Mouse (Mus musculus): Measurements from ENCODE around the gene Cntrob. TPM values are rescaled to one million over a fixed set of nuclear protein-coding genes. Genes with fewer than 3 reads are reported as not detected.

Gene Cntrob
- 16.2 and 17.3 TPM in 2 replicates for polyA plus RNA-seq (2015; fragmentation: Nextera tagmentation; extraction: Ambion mirVana)

- H3K36me3 ChIP-seq = peaks cover 6% of the 10 kb centered on the region
- peak within 1 kb of the TSS; percentile 84 for H3K27ac ChIP-seq (replicated peaks)
- no peaks in the 10 kb centered on the region for H3K9me3 ChIP-seq
- WGBS = 0% methylated on average over 30 of the region's 30 CpGs
- H3K9ac ChIP-seq = peak within 1 kb of the TSS; percentile 78
- peaks cover 51% of the 10 kb centered on the region for H3K4me1 ChIP-seq (replicated peaks)
- peaks cover 7% of the 10 kb centered on the region; the same call in 1 of the 2 replicates for H3K27me3 ChIP-seq
- peak within 1 kb of the TSS; percentile 56 for H3K4me3 ChIP-seq
- peak within 1 kb of the TSS; percentile 84 for H3K4me2 ChIP-seq
- peak; percentile 96 for ATAC-seq (ENCODE audit: low FRiP score, low read depth)
Observed at GRCm38 (mm10) chr11:69323667-69324111, at the start of gene Cntrob, which contains the start of gene Trappc1. Gene Cntrob (minus strand): TSS chr11:69323775. Gene Trappc1 (plus strand): TSS chr11:69323980.

GRCm38 (mm10) chr11:69372780-69373170 is 49.2 kb upstream of the Cntrob start:
- H3K9me3 ChIP-seq = no peaks in the 10 kb centered on the region
- peak overlapping the region; percentile 75 for H3K27ac ChIP-seq (replicated peaks)
- H3K4me1 ChIP-seq (replicated peaks) = peaks cover 30% of the 10 kb centered on the region
- no peak overlapping the region for H3K9ac ChIP-seq
- WGBS = 64% methylated on average over 3 of the region's 3 CpGs
- no peak for ATAC-seq (ENCODE audit: low FRiP score, low read depth)
- no peak overlapping the region for H3K4me3 ChIP-seq
- H3K4me2 ChIP-seq = no peak overlapping the region; the same call in 1 of the 2 replicates
- H3K27me3 ChIP-seq = no peaks in the 10 kb centered on the region
- H3K36me3 ChIP-seq = no peaks in the 10 kb centered on the region

- Histone ChIP-seq H3K4me3 (no peak overlapping the region; the same call in 1 of the 2 replicates), H3K36me3 (no peaks in the 10 kb centered on the region), H3K27me3 (no peaks in the 10 kb centered on the region), H3K9ac (0 out of 2 replicates have a peak overlapping the region, but pooled peaks have one; percentile 24), H3K4me2 (peak overlapping the region; percentile 45), H3K27ac (replicated peaks) (peak overlapping the region; percentile 75), H3K9me3 (no peaks in the 10 kb centered on the region), H3K4me1 (replicated peaks) (peaks cover 36% of the 10 kb centered on the region)
- ATAC-seq (ENCODE audit: low FRiP score, low read depth) = no peak
- 29% methylated on average over 12 of the region's 12 CpGs for WGBS
Observed at GRCm38 (mm10) chr11:69372056-69372779, 48.6 kb upstream of the Cntrob start.

- Histone ChIP-seq H3K4me3 (no peak overlapping the region; the same call in 1 of the 2 replicates), H3K4me2 (peak overlapping the region; percentile 45), H3K27me3 (no peaks in the 10 kb centered on the region), H3K9me3 (no peaks in the 10 kb centered on the region), H3K9ac (peak overlapping the region; percentile 24; the same call in 1 of the 2 replicates), H3K27ac (replicated peaks) (peak overlapping the region; percentile 75), H3K36me3 (no peaks in the 10 kb centered on the region), H3K4me1 (replicated peaks) (peaks cover 39% of the 10 kb centered on the region)
- no peak for ATAC-seq (ENCODE audit: low FRiP score, low read depth)
- WGBS = 19% methylated on average over 12 of the region's 12 CpGs
Observed at GRCm38 (mm10) chr11:69371601-69372000, 48.0 kb upstream of the Cntrob start.

DNA sequence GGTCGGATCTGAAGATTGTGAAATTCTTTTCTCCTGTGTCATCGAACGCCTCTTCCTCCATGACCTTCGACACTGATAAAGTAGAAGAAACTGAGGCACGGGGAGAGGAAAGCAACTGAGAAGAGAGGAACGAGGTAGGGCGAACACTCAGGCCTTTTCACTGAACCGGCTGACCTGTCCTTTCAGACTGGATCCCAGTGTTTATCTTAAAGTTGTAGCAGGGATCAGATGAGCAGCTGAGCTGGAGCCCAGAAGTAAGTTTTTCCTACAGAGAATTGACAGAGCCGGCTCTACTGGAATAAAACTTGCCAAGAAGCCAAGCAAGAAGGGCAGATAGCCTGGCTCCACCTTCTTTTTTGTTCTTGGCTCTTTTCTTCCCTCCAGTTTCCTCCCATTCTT is 47.2 kb upstream of the Cntrob start:
- no peak for ATAC-seq (ENCODE audit: low FRiP score, low read depth)
- H3K27ac ChIP-seq (replicated peaks) = peak overlapping the region; percentile 75
- no peaks in the 10 kb centered on the region for H3K9me3 ChIP-seq
- peaks cover 44% of the 10 kb centered on the region for H3K4me1 ChIP-seq (replicated peaks)
- H3K4me2 ChIP-seq = peak overlapping the region; percentile 45
- H3K36me3 ChIP-seq = no peaks in the 10 kb centered on the region
- peak overlapping the region; percentile 8; the same call in 1 of the 2 replicates for H3K4me3 ChIP-seq
- no peaks in the 10 kb centered on the region for H3K27me3 ChIP-seq
- H3K9ac ChIP-seq = no peak overlapping the region
- WGBS = 12% methylated on average over 9 of the region's 9 CpGs

- H3K4me2 ChIP-seq = peak overlapping the region; percentile 88
- no peak for ATAC-seq (ENCODE audit: low FRiP score, low read depth)
- no peaks in the 10 kb centered on the region for H3K36me3 ChIP-seq
- peak overlapping the region; percentile 99 for H3K9ac ChIP-seq
- peaks cover 51% of the 10 kb centered on the region for H3K4me1 ChIP-seq (replicated peaks)
- peak overlapping the region; percentile 100 for H3K27ac ChIP-seq (replicated peaks)
- H3K4me3 ChIP-seq = peak overlapping the region; percentile 91
- no peaks in the 10 kb centered on the region for H3K9me3 ChIP-seq
- H3K27me3 ChIP-seq = no peaks in the 10 kb centered on the region
- WGBS = 14% methylated on average over 2 of the region's 2 CpGs
Observed at GRCm38 (mm10) chr11:69369990-69370816, 46.6 kb upstream of the Cntrob start.

DNA sequence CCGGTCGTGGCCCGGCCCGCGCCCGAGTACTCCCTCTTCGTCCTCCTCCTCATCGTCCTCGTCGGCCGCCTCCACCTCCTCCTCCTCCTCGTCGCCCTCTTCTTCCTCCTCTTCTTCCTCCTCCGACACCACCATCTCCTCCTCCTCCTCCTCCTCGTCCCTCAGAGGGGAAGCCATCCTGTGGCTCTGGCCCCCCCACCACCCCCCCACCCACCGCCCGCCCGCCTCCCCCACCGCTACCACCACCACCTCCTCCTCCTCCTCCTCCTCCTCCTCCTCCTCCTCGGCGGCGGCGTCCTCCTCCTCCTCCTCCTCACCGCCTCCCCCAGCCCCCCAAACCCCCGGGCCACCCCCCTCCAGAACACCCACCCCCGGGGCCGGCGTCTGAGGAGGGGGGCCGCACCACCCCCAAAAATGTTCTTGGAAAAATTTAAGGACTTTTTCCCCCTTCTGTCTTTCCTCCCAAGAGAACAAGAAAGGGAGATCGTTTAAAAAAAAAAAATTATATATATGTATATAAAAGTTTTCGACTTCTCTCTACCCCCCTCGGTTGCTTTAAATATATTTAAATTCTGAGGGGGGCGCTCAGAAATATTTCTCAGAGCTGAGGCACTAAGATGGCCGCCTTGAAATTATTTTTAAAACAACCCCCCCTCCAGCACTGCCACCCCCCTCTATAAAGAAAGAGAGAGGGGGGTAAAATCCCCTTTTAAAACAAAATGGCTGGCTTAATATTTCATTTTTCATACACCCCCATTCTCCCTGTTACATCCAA is 45.8 kb upstream of the Cntrob start, which contains the start of gene Chd3:
Gene Chd3, minus strand, starts transcription at position 192 of the 775 bp plus-strand sequence.
- Histone ChIP-seq H3K27ac (replicated peaks) (peak within 1 kb of the TSS; percentile 100), H3K4me1 (replicated peaks) (peaks cover 59% of the 10 kb centered on the region)
- 2% methylated on average over 10 of the region's 34 CpGs for WGBS

GRCm38 (mm10) chr11:69368356-69369214 is 45.0 kb upstream of the Cntrob start:
- under 1% methylated on average over 38 of the region's 106 CpGs for WGBS

More for the DNA sequence above, 45.8 kb upstream of the Cntrob start, which contains the start of gene Chd3:
- peak within 1 kb of the TSS; percentile 88 for H3K4me2 ChIP-seq
- H3K9me3 ChIP-seq = no peaks in the 10 kb centered on the region
- H3K9ac ChIP-seq = peak within 1 kb of the TSS; percentile 99
- H3K36me3 ChIP-seq = no peaks in the 10 kb centered on the region
- H3K4me3 ChIP-seq = peak within 1 kb of the TSS; percentile 91
- ATAC-seq (ENCODE audit: low FRiP score, low read depth) = no peak
- H3K27me3 ChIP-seq = no peaks in the 10 kb centered on the region

GRCm38 (mm10) chr11:69367616-69368355 is 44.2 kb upstream of the Cntrob start:
- no peak for ATAC-seq (ENCODE audit: low FRiP score, low read depth)
- WGBS = under 1% methylated on average over 22 of the region's 22 CpGs
- Histone ChIP-seq H3K27ac (replicated peaks) (peak overlapping the region; percentile 100), H3K27me3 (no peaks in the 10 kb centered on the region), H3K9ac (peak overlapping the region; percentile 99), H3K36me3 (peaks cover 10% of the 10 kb centered on the region), H3K4me3 (peak overlapping the region; percentile 91), H3K4me1 (replicated peaks) (peaks cover 62% of the 10 kb centered on the region), H3K4me2 (peak overlapping the region; percentile 88), H3K9me3 (no peaks in the 10 kb centered on the region)

More at GRCm38 (mm10) chr11:69368356-69369214, 45.0 kb upstream of the Cntrob start:
- Histone ChIP-seq H3K4me1 (replicated peaks) (peaks cover 62% of the 10 kb centered on the region), H3K9ac (peak overlapping the region; percentile 99), H3K36me3 (peaks cover 2% of the 10 kb centered on the region), H3K4me3 (peak overlapping the region; percentile 91), H3K27ac (replicated peaks) (peak overlapping the region; percentile 100), H3K9me3 (no peaks in the 10 kb centered on the region), H3K27me3 (no peaks in the 10 kb centered on the region), H3K4me2 (peak overlapping the region; percentile 88)
- ATAC-seq (ENCODE audit: low FRiP score, low read depth) = peak; percentile 14; the same call in 1 of the 2 replicates
